Mouse (Mus musculus) bone marrow macrophage, adult 2 months (primary cell): ENCODE results near the gene Mmp15.

Experiments used
- CTCF ChIP-seq: IDR thresholded peaks from 2 replicates; pipeline ENCODE4 v1.5.1; 2012; ENCODE audit warnings: low read depth, mild to moderate bottlenecking, low read length, moderate library complexity
- POLR2A ChIP-seq: IDR thresholded peaks from 2 replicates; pipeline ENCODE4 v1.6.1; 2012; ENCODE audit warnings: mild to moderate bottlenecking, low read depth, low read length, borderline replicate concordance

DNA sequence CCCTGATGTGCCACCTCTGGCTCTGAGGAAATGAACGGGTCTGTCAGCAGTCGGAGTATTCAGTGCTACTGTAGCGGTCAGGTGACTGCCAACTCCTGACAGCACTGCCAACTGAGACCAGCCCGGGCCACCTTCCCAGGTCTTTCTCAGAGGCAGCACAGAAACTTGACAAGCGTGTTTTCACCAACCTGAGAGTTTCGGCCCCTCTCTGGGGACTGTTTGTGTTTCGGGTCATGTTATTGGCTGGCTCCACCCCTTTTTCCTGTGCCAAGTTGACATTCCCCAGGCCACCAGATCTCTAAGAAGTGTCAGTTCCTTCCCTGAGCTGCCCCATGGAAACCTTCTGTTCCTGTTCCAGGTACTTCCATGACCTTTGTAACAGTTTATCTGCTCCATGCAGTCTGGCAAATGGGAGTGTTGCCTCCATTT is 25.8 kb downstream of the Mmp15 start:
- no peak for TF ChIP-seq POLR2A
- no peak for TF ChIP-seq CTCF
